Mouse (Mus musculus): ENCODE results near the gene Gne. TPM values are rescaled to one million over a fixed set of nuclear protein-coding genes. Genes with fewer than 3 reads are reported as not detected.

The Gne gene
- total RNA-seq (2021) = 10 to 100 TPM; 27.2 to 47.5 TPM
- long read RNA-seq, experiment 1, full-length matches to known transcripts = 23 of 29 reads
- long read RNA-seq, experiment 1, partial matches to known transcripts = 2 of 29 reads
- long read RNA-seq, experiment 1, other reads (novel, unspliced or antisense) = 4 of 29 reads
- long read RNA-seq, experiment 2, transcript Gne-202 (12 exons, 2,920 nt) = major isoform, 10 of 12 reads
- long read RNA-seq, experiment 2, partial matches to known transcripts = 1 of 12 reads
- long read RNA-seq, experiment 2, other reads (novel, unspliced or antisense) = 1 of 12 reads

DNA sequence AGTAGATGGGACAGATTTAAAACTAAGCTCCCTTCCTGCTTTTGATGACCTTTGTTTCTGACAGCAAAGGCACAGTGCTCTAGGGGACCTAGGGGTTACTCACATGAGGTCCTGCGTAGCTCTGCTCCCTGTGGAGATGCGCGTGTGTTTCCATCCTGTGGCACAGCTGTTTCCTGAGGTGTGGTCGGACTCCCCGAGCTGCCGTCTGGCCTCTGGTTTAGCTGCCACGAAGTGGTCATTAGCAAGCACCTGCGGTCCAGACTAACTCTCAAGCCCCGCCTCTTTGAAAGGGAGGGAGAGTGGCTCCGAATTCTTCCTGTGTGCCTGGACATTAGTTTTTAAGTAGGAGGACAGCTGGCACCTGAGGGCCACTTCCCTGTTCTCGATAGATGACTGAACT lies at the start of gene Gne:
Gene Gne, minus strand, starts transcription at position 233 of the 400 bp plus-strand sequence.
- no peak for DNase-seq

DNA sequence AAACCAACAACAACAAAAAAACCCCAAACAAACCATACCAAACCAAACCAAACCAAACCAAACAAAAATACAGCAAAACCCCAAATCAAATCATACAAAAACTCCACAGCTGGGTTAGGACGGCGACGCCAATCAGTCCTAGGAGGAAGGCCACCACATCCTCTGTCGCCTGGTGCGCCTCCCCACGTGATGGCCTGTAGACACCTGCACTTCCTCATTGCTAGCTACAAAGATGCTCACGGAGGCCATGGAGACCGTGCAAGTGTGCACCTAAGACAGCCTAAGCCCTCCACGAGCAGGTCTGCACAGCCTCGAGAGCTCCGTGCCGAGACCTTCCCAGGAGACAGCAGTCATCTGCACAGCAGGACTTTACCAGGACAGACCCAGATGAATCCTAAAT lies 42.8 kb upstream of the Gne start:
- no peak for DNase-seq

DNA sequence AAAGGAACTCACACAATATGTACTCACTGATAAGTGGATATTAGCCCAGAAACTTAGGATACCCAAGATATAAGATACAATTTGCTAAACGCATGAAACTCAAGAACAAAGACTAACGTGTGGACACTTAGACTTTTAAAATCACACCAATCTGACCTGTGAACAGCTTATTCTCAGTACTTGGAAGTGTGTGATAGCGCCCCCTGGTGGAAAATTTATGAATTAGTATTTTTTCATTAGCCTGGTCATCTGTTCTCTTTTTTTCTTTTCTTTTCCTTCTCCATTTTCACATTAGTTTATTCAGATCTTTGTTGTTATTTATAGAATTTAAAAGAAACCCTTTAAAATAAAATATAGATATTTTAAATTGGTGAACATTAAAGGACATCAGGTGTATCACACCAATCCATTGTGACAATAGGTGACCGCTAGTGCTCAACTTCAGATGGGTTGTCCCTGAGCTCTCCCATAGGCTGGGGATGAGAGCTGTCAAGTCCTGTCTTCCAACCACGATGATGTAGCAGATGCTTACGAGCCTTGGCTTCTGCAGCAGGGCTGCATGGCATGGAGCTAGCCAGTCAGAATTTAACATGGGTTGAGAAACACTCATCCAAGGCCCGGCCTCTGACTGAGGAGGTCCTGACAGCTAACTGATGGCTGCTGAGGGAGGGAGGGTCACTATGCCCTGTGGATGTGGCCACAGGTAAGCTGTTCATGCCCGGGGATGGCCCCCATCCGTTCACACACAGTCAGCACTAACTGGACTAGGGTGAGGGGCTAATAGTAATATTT lies 35.6 kb upstream of the Gne start:
- DNase-seq = peak in 1 of 2 experiments; percentile 21

DNA sequence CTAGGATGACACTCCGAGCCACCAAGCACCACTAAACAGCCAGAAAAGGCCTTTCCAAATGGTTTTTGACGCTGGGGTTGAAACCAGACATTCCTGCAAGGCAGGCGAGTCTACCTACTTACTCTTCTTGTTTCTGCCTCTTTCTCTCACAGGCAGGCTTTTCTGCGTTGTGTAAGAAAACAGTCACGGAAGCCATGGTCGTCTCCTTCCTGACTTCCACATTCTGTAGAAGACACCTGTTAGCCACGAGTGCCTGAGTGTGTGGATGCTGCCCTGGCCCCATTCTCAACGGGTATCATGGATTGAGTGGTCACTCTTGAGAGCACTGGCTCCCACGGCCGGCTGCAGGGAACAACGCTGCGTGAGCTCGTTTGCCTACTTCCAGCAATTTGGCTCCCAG lies 31.1 kb upstream of the Gne start:
- no peak for DNase-seq

DNA sequence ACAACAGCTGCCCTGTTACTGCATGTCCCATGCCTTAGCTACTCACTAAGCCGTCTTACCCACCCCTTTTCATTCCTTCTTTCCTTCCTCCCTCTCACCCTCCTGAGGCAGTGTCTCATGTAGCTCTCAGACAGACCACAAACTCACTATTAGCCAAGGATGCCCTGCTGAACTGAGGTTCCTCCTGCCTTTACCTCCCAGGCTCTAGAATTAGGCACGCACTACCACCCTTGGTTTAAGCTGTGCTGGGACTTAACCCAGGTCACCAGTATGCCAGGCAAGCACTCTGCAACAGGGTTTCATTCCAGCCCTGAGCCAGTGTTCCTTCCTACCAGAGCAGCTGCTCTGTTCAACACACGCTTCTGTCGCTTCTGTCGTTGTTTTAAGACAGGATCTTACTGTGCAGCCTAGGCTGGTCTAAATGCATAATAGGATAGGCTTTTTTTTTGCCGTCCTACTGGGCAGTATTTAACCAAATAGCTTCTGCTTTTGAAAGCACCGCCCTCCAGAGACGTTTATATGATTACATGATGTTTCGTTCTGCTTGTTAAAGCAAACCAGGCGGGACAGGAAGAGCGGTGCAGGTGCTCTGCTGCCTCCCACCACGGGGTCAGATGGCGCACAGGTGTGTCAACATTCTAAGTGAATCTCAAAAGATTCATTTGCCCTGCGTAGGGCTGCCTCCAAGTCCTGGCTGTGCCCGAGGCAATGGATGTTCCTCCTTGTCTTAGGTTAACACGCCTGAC lies 29.6 kb upstream of the Gne start:
- DNase-seq = no peak

DNA sequence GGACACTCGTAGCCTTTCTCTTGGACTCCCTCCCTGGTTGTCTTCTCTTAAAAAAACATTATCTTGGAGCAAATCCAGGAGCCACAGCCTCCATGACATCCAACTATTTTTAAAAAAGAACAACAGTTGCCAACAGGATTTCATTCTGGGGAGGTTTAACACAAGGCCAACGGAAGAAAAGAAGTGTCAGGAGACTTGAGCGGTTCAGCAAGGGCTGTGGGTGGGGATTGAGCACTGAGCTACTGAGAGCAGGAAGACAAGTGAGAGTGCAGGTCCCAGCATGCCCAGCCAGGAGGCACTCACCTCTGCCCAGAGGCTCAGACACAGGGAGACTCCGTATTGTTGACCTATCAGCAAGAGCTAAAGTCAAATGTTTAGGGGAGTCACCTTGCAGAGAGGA lies 28.8 kb upstream of the Gne start:
- DNase-seq = peak in 1 of 2 experiments; percentile 43

DNA sequence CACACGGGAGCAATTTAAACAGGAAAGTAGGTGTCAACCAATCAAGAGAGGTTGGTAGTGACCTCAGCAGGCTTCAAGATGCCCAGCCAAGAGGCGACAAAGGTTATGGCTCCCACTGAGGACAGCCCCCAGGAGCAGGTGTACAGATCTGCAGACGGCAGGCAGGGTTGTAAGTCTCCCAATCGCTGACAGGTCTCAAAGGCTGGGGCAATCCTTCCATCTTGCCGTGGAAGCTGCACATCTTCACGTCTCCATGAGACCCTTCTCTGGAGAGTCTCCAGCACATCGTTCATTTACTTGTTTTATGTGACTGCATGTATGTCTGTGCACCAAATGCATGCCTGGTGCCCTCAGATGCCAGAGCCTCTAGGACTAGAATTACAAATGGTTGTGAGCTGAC lies 26.8 kb upstream of the Gne start:
- no peak for DNase-seq

DNA sequence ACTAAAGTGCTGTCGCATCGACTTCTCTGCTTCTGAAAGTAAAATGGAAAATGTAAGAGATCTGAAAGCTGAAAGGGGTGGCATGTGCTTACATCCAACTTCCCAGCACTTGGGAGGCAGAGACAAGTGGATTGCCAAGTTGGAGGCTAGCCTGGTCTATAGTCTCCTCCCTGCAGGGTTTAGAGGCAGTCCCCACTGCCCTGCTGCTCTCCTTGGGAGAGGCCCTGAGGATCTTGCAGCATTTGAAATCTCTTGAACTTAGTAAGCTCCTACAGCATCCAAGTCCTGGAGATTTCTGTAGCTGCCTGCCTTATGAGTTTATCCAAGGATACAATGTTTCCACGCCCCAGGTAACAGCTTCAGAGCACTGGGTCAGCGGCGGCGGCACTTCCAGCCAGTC lies 24.3 kb upstream of the Gne start:
- DNase-seq = no peak

DNA sequence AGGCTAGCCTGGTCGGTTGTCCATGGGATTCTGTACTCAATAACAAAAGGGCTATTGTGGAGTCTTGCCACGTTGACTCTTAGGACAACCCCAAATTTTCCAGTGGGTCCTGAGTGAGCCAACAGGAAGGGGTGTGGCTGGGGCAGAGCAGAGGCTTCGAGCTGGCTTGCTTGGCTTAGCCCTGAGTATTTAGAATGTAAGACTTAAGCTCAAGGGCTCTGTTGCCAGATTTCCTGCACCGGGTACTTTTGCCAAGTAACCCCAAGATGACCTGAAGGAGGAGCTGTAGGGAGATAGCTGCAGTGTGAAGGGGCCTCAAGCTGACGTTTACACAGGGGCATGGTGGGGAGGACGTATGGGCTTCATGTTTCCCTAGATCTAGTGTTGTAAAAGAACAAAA lies 23.4 kb upstream of the Gne start:
- peak; percentile 10 to 20 for DNase-seq

DNA sequence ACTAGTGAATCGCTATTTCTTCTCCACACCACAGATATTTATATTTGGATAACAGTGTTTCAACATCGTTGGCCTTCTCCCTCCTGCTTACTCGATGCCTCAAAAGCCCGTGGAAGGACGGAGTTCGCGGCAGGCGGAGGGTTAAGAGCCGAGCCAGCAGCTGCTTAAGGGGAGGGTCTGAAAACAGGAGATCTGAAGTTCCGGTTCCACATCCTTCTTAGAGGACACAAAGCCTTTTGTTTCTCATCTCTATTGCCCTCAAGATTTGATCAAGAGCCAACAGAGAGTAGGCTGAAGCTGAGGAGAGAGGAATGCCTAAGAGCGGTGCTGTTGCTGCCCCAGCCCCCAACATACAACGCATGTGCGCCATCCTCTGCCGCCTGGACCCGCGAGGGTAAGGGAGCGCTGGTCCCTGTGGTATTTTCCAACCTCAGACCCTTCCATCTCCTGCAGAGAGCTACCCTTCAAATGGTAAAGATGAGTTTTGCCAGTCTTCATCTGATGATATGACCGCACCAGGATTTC lies 22.4 kb upstream of the Gne start:
- no peak for DNase-seq

DNA sequence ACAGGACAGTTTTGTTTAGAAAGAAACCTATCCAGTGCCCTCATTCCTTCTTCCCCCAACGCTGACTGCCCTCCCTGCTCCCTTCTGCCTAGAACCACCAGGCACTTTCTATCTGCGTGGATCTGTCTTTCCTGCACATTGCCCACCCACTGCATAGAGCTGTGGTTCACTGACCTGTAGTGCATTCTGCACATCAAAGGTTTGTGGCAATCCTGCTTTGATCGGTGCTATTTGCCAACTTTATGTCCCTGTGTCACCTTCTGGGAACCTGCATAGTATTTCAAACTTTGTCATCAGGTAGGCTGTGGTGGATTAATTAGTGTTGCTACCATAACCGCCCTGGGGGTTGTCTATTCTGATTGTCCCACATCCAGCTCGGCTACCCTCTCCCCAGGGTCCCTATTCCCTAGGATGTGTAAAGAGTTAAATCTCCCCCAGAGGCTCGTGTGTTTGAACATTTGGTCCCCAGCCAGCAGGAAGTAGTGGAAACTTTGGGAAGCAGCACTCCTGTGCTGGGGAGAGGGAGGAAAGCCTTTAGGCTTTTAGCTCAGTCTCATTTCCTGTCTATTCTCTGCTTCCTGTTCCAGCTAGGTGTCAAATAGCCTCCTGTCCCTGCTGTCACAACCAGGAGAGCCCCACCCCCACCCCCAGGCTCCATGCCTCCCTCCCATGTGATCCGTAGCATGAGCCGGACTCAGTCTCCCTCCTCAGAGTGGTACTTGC lies 20.4 kb upstream of the Gne start:
- DNase-seq = no peak

DNA sequence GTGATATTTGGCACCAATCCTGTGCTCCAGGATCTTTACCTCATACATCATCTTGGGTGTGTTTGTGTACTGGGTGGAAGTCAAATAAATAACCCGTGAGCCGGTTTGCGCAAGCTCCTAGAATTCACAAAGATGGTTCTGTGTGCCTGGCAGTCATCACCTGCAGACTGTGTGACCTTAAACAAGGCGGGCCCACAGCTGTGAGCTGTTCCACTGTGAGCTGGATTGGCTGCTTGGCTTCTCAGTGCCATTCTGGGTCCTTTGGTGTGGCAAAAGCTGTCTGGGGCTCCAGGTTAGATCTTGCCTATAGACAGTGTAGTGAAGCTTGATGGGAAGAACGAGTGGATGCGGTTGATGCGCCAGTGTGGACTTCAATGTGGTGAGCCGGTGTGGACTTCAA lies 19.6 kb upstream of the Gne start:
- DNase-seq = no peak

DNA sequence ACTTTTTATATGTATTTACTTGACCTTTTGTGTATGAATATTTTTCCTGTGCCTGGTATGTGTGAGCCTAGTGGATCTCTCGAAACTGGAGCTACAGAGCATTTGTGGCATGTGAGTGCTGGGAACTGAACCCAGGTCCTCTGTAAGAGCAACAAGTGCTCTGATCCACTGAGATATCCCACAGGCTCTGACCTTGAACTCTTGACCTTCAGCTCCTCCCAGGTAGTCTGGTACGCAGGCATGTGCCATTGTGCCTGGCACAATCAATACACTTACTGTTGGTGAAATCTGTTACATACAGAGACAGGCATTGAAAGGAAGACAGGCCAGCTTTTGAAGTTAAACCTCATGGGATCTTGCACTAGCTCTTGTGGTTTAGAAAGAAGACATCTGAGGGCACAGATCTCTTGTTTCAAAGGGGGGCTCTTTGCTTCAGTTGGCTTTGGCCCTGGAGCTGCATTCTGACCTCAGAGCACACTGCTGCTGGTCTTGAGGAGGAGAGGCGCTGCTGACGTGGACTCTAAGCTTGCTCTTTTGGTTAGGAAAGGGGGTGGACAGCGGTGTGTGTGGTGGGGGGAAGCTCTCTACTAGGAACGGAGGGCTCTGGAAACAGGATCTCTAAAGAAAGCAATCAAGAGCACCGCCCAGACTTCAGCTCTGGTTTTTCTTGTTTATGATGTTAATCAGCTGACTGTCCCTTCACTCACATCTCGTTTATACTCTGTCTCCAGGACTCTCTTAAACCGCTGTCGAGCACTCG lies 13.8 kb upstream of the Gne start:
- DNase-seq = no peak

DNA sequence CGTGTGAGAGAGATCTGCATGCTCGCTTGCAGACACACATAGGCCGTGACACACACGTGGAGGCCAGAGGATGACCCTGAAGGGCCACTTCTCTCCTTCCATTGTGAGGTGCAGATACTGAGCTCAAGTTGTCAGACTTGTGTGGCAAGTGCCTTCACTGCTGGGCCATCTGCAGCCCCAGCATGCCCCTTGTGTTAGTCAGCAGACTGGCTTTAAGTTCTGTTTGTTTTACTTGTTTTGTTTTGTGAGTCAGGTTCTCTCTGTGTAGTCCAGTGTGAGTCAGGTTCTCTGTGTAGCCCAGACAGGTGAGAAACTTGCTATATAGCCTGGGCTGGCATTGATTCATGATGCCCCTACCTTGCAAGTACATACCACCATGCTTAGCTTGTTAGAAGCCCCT lies 10.5 kb upstream of the Gne start:
- DNase-seq = no peak

DNA sequence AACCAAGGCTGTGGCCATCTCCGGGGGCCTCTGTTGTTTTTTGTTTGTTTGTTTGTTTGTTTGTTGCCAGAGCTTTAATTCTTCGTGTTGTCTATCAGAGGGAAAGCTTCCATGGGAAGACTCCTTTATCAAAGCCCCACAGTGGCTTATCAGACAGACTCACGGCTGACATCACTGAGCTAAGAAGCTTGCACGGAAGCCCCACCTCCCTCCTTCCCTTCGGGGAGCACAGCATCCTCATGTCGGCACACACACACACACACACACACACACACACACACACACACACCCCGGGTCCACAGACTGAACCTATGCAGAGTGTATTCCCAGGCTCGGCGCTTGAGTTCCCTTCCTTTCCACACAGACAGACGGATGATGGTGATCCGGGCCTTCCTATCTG lies 8.4 kb upstream of the Gne start:
- no peak for DNase-seq

DNA sequence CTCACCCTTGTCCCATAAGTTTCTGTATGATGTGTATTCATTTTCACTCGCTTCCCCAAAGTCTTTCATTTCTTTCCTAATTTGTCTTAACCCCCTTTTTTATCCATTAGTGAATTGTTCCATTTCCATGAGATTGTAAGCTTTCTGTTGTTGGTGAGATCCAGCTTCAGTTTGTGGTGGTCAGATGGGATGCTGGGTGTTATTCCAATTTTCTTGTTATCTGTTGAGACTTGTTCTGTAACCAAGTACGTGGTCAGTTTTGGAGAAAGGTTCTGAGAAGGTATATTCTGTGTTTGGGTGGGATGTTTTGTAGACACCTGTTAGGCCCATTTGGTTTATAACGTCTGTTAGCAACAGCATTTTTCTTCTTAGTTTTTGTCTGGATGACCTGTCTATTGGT lies 1.6 kb upstream of the Gne start:
- DNase-seq = no peak

DNA sequence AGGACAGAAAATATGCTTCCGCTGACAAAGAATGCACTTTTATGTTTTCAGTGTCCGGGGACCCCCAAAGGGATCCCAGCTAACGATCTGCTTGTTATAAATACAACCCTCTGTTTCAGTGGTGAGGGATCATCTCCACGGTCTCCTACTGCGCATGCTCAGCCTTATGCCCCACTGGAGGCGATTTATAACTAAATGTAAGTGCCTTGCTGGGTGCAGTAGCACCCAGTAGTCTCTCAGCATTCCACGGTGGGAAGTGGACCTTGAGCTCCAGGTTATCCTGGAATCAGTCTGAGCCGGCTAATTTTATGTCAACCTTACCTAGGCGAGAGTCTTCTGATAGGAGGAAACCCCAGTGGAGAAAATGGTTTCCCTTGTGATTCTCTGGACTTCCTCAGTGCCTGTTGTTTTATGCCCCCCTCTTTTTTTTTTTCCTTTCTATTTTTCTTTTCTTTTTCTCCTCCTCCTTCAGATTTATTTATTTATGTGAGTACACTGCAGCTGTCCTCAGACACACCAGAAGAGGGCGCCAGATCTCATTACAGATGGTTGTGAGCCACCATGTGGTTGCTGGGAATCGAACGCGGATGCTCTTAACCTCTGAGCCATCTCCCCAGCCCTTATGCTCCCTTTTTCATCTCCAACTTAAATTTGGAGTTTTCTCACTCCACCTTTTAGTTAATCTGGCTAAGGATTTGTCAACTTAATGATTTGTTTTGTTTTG lies 787 bp upstream of the Gne start:
- no peak for DNase-seq

DNA sequence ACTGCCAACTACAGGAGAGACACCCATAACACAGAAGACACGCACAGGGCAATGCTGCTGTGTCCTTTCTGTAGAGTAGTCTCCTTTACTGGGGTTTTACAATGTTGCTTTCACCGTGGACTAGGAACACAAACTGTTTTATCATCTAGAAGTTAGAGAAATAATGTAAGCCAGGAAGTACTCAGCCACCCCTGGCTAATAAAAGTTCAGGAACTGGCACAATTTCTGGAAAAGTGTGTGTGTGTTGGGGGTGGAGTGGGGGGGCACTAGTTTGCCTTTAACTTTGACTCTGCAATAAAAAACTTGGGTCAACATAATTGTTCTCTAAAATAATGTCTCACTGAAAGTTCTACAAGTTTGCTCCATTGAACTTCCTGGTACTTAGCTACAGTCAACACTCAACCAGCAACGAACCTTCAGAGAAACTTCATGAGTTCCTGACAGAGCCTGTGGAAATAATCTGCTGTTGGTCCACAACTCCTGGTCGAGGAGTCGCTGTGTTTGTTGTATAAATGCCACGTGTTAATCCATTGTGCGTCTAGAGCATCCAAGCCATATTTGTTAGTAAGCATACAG lies 5.5 kb downstream of the Gne start:
- no peak for DNase-seq

DNA sequence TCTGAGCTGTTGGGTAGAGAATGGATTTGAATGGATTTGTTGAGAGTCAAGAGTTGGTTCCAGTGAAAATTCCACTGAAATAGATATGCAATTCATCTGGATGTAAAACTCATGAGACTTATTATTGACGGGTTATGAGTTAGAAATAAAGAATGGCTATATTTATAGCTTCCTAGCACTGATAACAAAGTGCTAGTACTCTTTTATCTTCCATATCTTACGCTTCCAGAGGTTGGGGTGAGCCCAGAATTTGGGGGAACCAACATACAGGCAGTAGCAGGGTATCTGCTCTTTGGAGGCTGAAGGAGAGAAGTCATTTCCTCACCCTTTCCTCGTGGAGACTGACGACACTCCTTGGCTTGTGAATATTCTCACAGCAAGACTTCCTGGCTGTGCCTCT lies 9.6 kb downstream of the Gne start:
- DNase-seq = no peak

DNA sequence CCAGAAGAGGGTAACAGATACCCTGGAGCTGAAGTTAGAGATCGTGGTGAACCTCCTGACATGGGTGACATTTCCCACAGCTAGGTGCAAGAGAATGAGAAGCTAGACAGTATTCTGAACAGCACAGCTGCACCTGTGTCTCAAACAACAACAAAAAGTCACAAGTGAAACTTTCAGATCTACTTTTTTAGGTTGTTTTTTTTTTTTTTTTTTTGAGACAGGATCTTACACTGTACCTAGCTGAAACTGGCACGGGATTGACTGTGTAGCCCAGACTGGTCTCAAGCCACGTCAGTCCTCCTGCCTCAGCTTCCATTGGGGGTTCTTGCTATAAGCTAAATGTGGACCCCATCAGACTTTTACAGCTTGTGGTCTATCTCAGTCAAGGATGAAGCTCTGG lies 10.2 kb downstream of the Gne start:
- no peak for DNase-seq

Measured in adrenal gland, postnatal 36 days (tissue).